Mouse (Mus musculus) hindlimb bud, embryonic 11.5 days (tissue): ENCODE measurements at regions not wholly inside any gene's neighbourhood (a gene's known extent, or its start where the extent isn't known, plus 50 kb on each side); places are given as distances from the start of the nearest gene placed in this dataset.
"Not testable (repeated sequence)": the region's sequence is repeated elsewhere in the genome, so short reads cannot be mapped to it uniquely, and the experiment has no call there.

ENCODE experiments used
- DNase-seq: peaks from one replicate; pipeline ENCODE4 v3.0.0-alpha.2; 2012; ENCODE audit warnings: low read depth, low spot score; ENCODE audit errors: extremely low spot score

GRCm38 (mm10) chr10:96240591-96240990, 104.2 kb downstream of the Gm5426 start:
- DNase-seq = no peak

GRCm38 (mm10) chr10:96253671-96254070, 117.3 kb downstream of the Gm5426 start:
- no peak for DNase-seq

- no peak for DNase-seq
Observed at GRCm38 (mm10) chr10:96254250-96254862, 118.0 kb downstream of the Gm5426 start.

GRCm38 (mm10) chr10:96257935-96258334, 121.5 kb downstream of the Gm5426 start:
- no peak for DNase-seq

- DNase-seq = no peak
Observed at GRCm38 (mm10) chr10:96259242-96259641, 122.8 kb downstream of the Gm5426 start.

GRCm38 (mm10) chr10:96259648-96260047, 123.2 kb downstream of the Gm5426 start:
- DNase-seq = no peak

- DNase-seq = peak; percentile 18
Observed at GRCm38 (mm10) chr10:96263544-96263943, 127.1 kb downstream of the Gm5426 start.

- no peak for DNase-seq
Observed at GRCm38 (mm10) chr10:96264433-96264832, 128.0 kb downstream of the Gm5426 start.

- DNase-seq = no peak
Observed at GRCm38 (mm10) chr10:96264866-96265265, 128.5 kb downstream of the Gm5426 start.

GRCm38 (mm10) chr10:96266100-96266735, 129.8 kb downstream of the Gm5426 start:
- DNase-seq = no peak

GRCm38 (mm10) chr10:96267603-96268002, 131.2 kb downstream of the Gm5426 start:
- DNase-seq = no peak

GRCm38 (mm10) chr10:96273607-96274365, 137.4 kb downstream of the Gm5426 start:
- DNase-seq = no peak

- no peak for DNase-seq
Observed at GRCm38 (mm10) chr10:96280149-96280548, 143.7 kb downstream of the Gm5426 start.

GRCm38 (mm10) chr10:96285407-96286093, 149.1 kb downstream of the Gm5426 start:
- DNase-seq = no peak

- no peak for DNase-seq
Observed at GRCm38 (mm10) chr10:96286094-96286485, 149.7 kb downstream of the Gm5426 start.

- DNase-seq = not testable (repeated sequence)
Observed at GRCm38 (mm10) chr10:96289005-96289404, 152.6 kb downstream of the Gm5426 start.

- no peak for DNase-seq
Observed at GRCm38 (mm10) chr10:96293622-96294021, 157.2 kb downstream of the Gm5426 start.

- DNase-seq = no peak
Observed at GRCm38 (mm10) chr10:96294666-96295065, 158.3 kb downstream of the Gm5426 start.

GRCm38 (mm10) chr10:96297658-96298057, 161.3 kb downstream of the Gm5426 start:
- no peak for DNase-seq

- DNase-seq = no peak
Observed at GRCm38 (mm10) chr10:96298566-96298965, 162.2 kb downstream of the Gm5426 start.

- no peak for DNase-seq
Observed at GRCm38 (mm10) chr10:96305701-96306100, 169.3 kb downstream of the Gm5426 start.
